Mouse (Mus musculus) midbrain, embryonic 14.5 days (tissue): ENCODE data around the gene Ubap1. TPM values are rescaled to one million over a fixed set of nuclear protein-coding genes. Genes with fewer than 3 reads are reported as not detected.

Experiments
- ATAC-seq: fragments of 200-750 bp; cut with Nextera tagmentation; 2 replicates; pipeline ENCODE4 v1.8.0; 2017; ENCODE audit warnings: moderate number of reproducible peaks, moderate library complexity; ENCODE audit not compliant: low FRiP score, low TSS enrichment
- DNase-seq: peaks from one replicate; pipeline ENCODE4 v3.0.0-alpha.2; 2015
- H3K27ac ChIP-seq: fragments of 300-500 bp; sonication (generic); replicated peaks from 2 replicates; pipeline ENCODE4 v1.5.1; 2014; ENCODE audit warnings: mild to moderate bottlenecking, low read depth, low read length, moderate library complexity
- H3K27me3 ChIP-seq: fragments of 300-500 bp; sonication (generic); 2 replicates; pipeline ENCODE4 v1.6.1; 2014; ENCODE audit warnings: low read length, control low read depth, mixed read lengths; ENCODE audit not compliant: control insufficient read depth, insufficient read depth
- H3K36me3 ChIP-seq: fragments of 300-500 bp; sonication (generic); 2 replicates; pipeline ENCODE4 v1.6.1; 2014; ENCODE audit warnings: low read length, control low read depth; ENCODE audit not compliant: control insufficient read depth, insufficient read depth
- H3K4me1 ChIP-seq: fragments of 300-500 bp; sonication (generic); 2 replicates; pipeline ENCODE4 v1.6.1; 2014; ENCODE audit warnings: mild to moderate bottlenecking, antibody characterized with exemption, low read length, control low read depth; ENCODE audit not compliant: control insufficient read depth, insufficient read depth
- H3K4me2 ChIP-seq: fragments of 300-500 bp; sonication (generic); 2 replicates; pipeline ENCODE4 v1.6.1; 2014; ENCODE audit warnings: mild to moderate bottlenecking, low read length, moderate library complexity
- H3K4me3 ChIP-seq: fragments of 300-500 bp; sonication (generic); replicated peaks from 2 replicates; pipeline ENCODE4 v1.5.1; 2014; ENCODE audit warnings: low read depth, low read length
- H3K9ac ChIP-seq: fragments of 300-500 bp; sonication (generic); replicated peaks from 2 replicates; pipeline ENCODE4 v1.6.1; 2014; ENCODE audit warnings: mild to moderate bottlenecking, low read length, moderate library complexity
- H3K9me3 ChIP-seq: fragments of 300-500 bp; sonication (generic); 2 replicates; pipeline ENCODE4 v1.6.1; 2016; ENCODE audit warnings: low read length, control low read depth, mixed read lengths; ENCODE audit not compliant: control insufficient read depth
- WGBS: fragments of 180-500 bp; shearing (Covaris S2); extraction: QIAGEN DNeasy Blood & Tissue Kit; methylation state at CpG from one replicate; pipeline ENCODE4 v1.1.7; 2014; 5-methylcytosine and 5-hydroxymethylcytosine counted together
- polyA plus RNA-seq: library from polyadenylated mRNA; unstranded; fragments of >200 nt; fragmentation: Nextera tagmentation; extraction: Ambion mirVana; gene quantifications from 2 replicates; pipeline ENCODE4 v1.2.1, GENCODE M21; 2014

Ubap1 gene
- polyA plus RNA-seq, 1 experiment from 2014 or later, result 77.2 TPM

DNA sequence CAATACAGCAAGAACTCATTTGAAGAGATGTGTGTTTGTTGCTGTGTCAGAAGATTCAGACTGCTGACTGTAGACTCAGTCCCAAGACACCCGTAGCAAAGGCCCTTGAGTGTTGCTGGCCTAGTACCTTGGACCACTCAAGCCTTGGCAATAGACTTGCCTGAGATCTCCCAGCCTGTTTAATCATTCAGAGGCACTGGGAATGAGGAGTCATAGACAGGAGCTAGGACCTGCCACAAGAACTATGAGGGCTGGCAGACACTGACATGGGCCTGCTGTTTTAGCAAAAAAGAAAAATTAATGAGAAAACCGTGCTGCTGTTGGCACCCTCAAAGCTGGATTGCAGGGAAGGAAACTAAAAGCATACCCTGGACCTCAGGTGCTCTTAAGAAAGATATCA lies 42.2 kb downstream of the Ubap1 start:
- no peak for ATAC-seq
- H3K36me3 ChIP-seq, result peaks cover 82% of the 10 kb centered on the region
- WGBS, result 92% methylated on average over 2 of the region's 2 CpGs

DNA sequence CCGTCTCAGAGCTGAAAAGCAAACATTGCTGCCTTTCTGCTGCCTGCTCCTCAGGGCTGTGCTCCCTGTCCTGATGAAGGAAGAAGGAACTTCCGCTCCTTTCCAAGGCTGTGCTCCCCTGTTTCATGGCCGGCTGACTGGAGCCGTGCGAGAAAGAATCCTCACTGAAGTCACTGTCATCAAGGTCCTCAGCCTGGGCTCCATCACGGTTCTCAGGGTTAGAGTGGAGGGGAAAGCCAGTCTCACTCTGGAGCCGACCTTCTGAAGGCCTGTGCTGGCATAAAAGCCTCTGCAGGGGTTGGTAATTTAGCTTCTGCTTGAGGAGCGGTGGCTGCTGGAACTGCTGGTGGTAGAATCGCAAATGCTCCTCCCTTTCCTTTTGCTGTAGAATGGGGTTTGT lies 45.9 kb downstream of the Ubap1 start:
- DNase-seq (no peak), ATAC-seq (no peak)
- Histone ChIP-seq H3K9ac (no peak overlapping the region), H3K36me3 (peaks cover 63% of the 10 kb centered on the region), H3K4me2 (no peak overlapping the region), H3K4me3 (no peak overlapping the region), H3K4me1 (no peaks in the 10 kb centered on the region), H3K27me3 (no peaks in the 10 kb centered on the region), H3K27ac (no peak overlapping the region), H3K9me3 (no peaks in the 10 kb centered on the region)
- 85% methylated on average over 9 of the region's 9 CpGs for WGBS

More for the DNA sequence above, 42.2 kb downstream of the Ubap1 start:
- H3K9ac ChIP-seq, result no peak overlapping the region
- no peak overlapping the region for H3K4me3 ChIP-seq
- no peaks in the 10 kb centered on the region for H3K4me1 ChIP-seq
- H3K27me3 ChIP-seq, result no peaks in the 10 kb centered on the region
- no peak for DNase-seq
- no peak overlapping the region for H3K27ac ChIP-seq
- H3K4me2 ChIP-seq, result no peak overlapping the region
- H3K9me3 ChIP-seq, result no peaks in the 10 kb centered on the region

DNA sequence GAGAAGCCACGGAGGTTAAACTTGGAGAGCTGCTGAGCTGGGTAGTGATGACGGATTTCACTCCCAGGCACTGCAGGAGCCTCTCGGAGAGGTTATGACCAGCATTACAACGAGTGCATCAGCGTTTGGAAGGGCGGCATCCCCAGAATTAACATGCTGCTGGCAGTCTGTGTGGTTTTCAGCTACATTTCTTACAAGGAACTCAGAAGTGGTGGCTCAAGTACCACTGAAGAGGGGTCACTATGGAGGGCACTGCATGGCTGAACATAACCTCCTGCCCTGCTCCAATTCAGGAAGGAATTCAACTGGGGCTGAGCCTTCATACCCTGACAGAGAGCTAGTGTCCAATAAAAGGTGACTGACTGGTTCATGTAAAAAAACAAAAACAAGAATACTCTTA lies 49.6 kb downstream of the Ubap1 start:
- H3K9ac ChIP-seq, result no peak overlapping the region
- DNase-seq (no peak), ATAC-seq (no peak)
- no peaks in the 10 kb centered on the region for H3K9me3 ChIP-seq
- no peaks in the 10 kb centered on the region for H3K27me3 ChIP-seq
- H3K36me3 ChIP-seq, result peaks cover 41% of the 10 kb centered on the region
- H3K4me1 ChIP-seq, result no peaks in the 10 kb centered on the region
- H3K27ac ChIP-seq, result no peak overlapping the region
- WGBS, result 88% methylated on average over 6 of the region's 6 CpGs
- no peak overlapping the region for H3K4me3 ChIP-seq
- no peak overlapping the region for H3K4me2 ChIP-seq

DNA sequence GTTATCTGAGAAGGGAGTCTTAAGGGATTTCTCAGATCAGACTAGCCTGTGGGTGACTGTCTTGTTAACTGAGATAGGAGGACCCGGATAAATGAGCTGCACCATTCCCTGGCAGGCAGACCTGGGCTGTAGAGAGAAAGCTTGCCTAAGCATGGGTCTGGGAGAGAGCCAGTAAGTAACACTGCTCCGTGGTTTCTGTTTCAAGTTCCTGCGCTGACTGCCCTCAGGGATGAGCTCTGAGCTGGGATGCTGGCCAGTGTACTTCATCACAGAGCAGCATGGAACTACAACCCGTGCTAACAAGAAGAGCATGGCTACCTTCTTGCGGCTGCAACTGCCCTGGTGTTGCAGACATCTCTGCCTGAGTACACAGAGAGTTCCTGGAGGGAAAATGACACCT lies 51.1 kb downstream of the Ubap1 start:
- Histone ChIP-seq H3K4me3 (no peak overlapping the region), H3K27ac (no peak overlapping the region)
- 92% methylated on average over 5 of the region's 5 CpGs for WGBS

DNA sequence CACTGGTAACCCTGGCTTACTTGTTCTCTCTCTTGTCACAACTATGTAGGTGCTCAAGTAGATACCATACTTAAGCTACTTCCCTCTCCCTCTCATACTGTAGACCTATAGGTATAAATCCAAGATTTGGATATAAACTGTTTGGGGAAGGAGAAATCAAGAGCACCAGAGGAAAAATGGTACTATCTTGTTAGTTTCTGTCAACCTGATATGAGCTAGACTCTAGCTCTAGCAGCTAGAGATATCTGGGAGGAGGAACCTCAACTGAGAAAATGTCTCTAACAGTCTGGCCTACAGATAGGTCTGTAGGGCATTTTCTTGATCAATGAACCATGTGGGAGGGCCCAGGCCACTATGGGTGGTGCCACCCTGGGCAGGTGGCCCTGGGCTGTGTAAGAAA lies 52.4 kb downstream of the Ubap1 start:
- H3K4me3 ChIP-seq, result no peak overlapping the region
- no peaks in the 10 kb centered on the region for H3K9me3 ChIP-seq
- no peak overlapping the region for H3K27ac ChIP-seq
- no peak overlapping the region for H3K9ac ChIP-seq
- H3K4me1 ChIP-seq, result no peaks in the 10 kb centered on the region
- no peaks in the 10 kb centered on the region for H3K27me3 ChIP-seq
- peaks cover 20% of the 10 kb centered on the region for H3K36me3 ChIP-seq
- no peak overlapping the region for H3K4me2 ChIP-seq
- ATAC-seq (no peak), DNase-seq (no peak)

More for the DNA sequence above, 51.1 kb downstream of the Ubap1 start:
- Histone ChIP-seq H3K36me3 (peaks cover 26% of the 10 kb centered on the region), H3K27me3 (no peaks in the 10 kb centered on the region), H3K9ac (no peak overlapping the region), H3K4me2 (no peak overlapping the region), H3K9me3 (no peaks in the 10 kb centered on the region), H3K4me1 (no peaks in the 10 kb centered on the region)
- ATAC-seq (no peak), DNase-seq (no peak)

DNA sequence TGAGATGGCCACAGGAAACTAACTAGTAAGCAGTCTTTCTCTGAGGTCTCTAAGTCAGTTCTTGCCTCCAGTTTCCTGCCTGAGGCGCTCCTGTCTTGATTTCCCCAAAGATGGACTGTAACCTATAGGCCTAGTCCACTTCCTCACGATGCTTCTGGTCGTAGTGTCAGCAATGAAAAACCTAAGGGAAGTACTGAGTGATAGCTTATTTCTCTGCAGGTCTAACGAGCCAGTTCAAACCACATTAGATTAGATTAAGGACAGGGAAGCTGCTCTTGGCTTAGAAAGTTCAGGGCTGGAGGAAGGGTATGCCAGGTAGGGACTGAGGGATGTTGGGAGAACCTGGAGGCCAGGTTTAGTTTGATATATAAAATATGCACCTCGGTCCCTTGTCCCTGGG lies 52.8 kb downstream of the Ubap1 start:
- 93% methylated on average over 5 of the region's 5 CpGs for WGBS

DNA sequence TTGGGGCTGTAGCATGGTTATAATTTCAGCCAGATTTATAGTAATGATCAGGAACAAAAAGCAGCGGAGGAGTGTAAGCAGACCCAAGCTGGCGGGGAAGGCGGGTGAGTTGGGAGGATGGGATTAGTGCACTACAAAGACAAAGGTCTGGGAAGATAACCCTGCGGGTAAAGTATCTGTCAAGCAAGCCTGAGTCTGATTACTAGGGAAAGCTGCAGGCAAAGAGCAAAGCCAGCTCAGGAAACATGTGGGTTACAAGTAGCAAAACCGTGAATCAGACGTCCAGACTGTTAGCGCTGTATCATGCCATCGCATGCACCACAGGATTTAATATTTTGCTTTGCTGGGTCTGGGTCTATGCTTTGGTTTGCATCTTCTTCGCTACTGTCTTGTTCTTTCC lies 57.8 kb downstream of the Ubap1 start:
- 0 out of 2 replicates have a peak, but pooled peaks cover 5% of the 10 kb centered on the region for H3K36me3 ChIP-seq
- H3K4me1 ChIP-seq, result no peaks in the 10 kb centered on the region
- H3K9ac ChIP-seq, result no peak overlapping the region
- no peaks in the 10 kb centered on the region for H3K9me3 ChIP-seq
- no peak overlapping the region for H3K4me3 ChIP-seq
- H3K27me3 ChIP-seq, result no peaks in the 10 kb centered on the region
- no peak for ATAC-seq
- H3K4me2 ChIP-seq, result no peak overlapping the region
- WGBS, result 79% methylated on average over 9 of the region's 9 CpGs
- no peak for DNase-seq
- H3K27ac ChIP-seq, result no peak overlapping the region

More for the DNA sequence above, 52.8 kb downstream of the Ubap1 start:
- Histone ChIP-seq H3K4me3 (no peak overlapping the region), H3K4me1 (no peaks in the 10 kb centered on the region), H3K4me2 (no peak overlapping the region), H3K9ac (no peak overlapping the region), H3K27me3 (no peaks in the 10 kb centered on the region), H3K27ac (no peak overlapping the region), H3K36me3 (peaks cover 18% of the 10 kb centered on the region), H3K9me3 (no peaks in the 10 kb centered on the region)
- DNase-seq (no peak), ATAC-seq (no peak)

DNA sequence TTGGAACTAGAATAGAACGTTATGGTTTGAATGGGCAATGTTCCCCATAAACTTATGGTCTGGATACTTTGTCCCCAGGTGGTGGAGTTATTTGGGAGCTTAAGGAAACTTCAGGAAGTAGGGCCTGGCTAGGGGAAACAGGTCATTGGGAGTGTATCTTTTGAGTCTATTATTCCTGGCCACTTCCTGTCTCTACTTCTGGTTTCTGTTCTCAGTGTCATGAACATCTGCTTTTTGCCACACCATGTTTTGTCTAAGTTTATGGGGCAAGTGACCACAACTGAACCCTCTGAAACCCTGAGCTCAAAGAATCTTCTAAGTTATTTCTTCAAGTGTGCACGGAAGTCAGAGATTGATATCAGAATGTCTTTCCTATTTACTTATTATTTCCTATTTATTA lies 58.6 kb downstream of the Ubap1 start:
- Histone ChIP-seq H3K9me3 (no peaks in the 10 kb centered on the region), H3K27me3 (no peaks in the 10 kb centered on the region), H3K4me1 (no peaks in the 10 kb centered on the region), H3K4me2 (no peak overlapping the region), H3K9ac (no peak overlapping the region), H3K27ac (no peak overlapping the region), H3K36me3 (0 out of 2 replicates have a peak, but pooled peaks cover 5% of the 10 kb centered on the region), H3K4me3 (no peak overlapping the region)
- WGBS, result 94% methylated on average over 2 of the region's 2 CpGs
- no peak for ATAC-seq
- DNase-seq, result no peak

DNA sequence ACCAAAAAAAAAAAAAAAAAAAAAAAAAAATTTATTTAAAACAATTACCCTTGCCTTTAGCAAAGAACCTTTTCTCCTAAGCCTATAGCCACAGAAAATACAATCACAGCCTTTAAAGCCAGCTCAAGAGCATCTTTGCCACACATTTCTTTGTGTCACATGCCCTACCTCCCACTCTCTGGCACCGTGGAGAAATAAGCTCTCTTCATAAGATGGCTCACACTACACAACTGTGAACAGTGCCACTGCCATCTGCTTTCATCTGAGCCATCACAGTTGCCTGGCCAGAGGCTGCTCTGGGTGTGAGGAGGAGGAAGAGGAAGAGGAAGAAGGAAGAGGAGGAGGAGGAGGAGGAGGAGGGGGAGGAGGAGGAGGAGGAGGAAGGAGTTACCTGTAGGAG lies 60.5 kb downstream of the Ubap1 start:
- 0 out of 2 replicates have a peak, but pooled peaks cover 5% of the 10 kb centered on the region for H3K36me3 ChIP-seq
- H3K4me3 ChIP-seq, result no peak overlapping the region
- ATAC-seq (no peak), DNase-seq (no peak)
- no peak overlapping the region for H3K9ac ChIP-seq
- H3K4me2 ChIP-seq, result no peak overlapping the region
- no peaks in the 10 kb centered on the region for H3K9me3 ChIP-seq
- H3K4me1 ChIP-seq, result no peaks in the 10 kb centered on the region
- WGBS, result 92% methylated on average over 1 of the region's 1 CpGs
- H3K27me3 ChIP-seq, result no peaks in the 10 kb centered on the region
- no peak overlapping the region for H3K27ac ChIP-seq
